Mouse (Mus musculus): Measurements from ENCODE around the gene Akap8l. TPM values are rescaled to one million over a fixed set of nuclear protein-coding genes. Genes with fewer than 3 reads are reported as not detected.

Akap8l gene
- polyA plus RNA-seq, 1 experiment, result 225 TPM

DNA sequence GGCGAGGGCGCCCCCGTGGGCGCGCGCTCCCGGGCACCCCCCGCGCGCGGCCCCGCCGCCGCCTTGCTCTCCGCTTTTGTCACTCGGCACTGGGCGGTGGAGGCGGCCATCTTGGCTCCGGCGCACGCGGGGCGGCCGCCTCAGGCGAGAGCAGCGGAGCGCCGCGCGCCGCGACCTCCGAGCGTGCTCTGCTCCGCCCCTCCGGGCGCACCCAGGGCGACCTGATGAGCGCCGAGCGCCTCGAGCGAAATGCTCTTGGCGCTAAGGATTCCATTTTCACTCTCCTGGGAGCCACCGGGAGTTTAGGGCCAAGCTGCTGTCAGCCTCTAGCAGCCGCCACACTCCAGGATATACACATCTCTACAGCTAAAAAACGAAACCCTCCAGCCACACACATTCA, 13.9 kb upstream of the Akap8l start:
- 5% methylated on average over 46 of the region's 47 CpGs for WGBS
- H3K27ac ChIP-seq (ENCODE audit: control insufficient read depth, insufficient read depth, low read depth, low read length, poor library complexity), result no peak overlapping the region
- peaks cover 2% of the 10 kb centered on the region for H3K4me1 ChIP-seq (ENCODE audit: control insufficient read depth, insufficient read depth, low read length)
- H3K4me3 ChIP-seq (replicated peaks; ENCODE audit: control insufficient read depth, low read depth, low read length), result peak overlapping the region; percentile 64
- TF ChIP-seq POLR2A (IDR thresholded peaks at IDR 0.05; ENCODE audit: borderline replicate concordance, control insufficient read depth, low read depth, low read length) (peak; percentile 36; the same call in 1 of the 2 replicates), CTCF (IDR thresholded peaks at IDR 0.05; ENCODE audit: control insufficient read depth, insufficient read depth, low read length) (no peak)

DNA sequence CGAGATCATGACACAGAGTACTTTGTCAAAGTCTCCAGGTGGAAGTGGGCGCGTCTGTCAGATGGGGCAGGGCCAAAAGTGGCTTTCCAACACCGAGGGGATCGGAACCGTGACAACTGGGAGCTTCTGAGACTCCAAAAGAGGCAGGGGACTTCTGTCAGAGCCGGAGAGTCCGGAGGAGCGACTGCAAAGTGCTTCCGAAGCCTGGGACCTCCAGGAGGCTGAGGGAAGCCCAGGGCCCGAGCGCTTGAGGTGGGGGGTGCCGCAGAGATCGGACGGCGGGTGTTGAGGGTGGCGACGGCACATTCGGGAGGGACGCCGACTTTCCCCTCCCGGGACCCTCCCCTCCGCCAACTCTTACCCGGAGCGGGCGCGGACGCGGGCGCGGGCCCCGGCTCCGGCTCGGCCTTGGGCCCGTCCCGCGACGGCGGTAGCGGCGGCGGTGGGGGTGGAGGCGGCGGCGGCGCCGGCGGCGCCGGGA, 13.5 kb upstream of the Akap8l start:
- peak overlapping the region; percentile 64 for H3K4me3 ChIP-seq (replicated peaks; ENCODE audit: control insufficient read depth, low read depth, low read length)
- no peak for TF ChIP-seq CTCF (IDR thresholded peaks at IDR 0.05; ENCODE audit: control insufficient read depth, insufficient read depth, low read length)
- TF ChIP-seq POLR2A (IDR thresholded peaks at IDR 0.05; ENCODE audit: borderline replicate concordance, control insufficient read depth, low read depth, low read length), result no peak
- H3K4me1 ChIP-seq (ENCODE audit: control insufficient read depth, insufficient read depth, low read length), result peaks cover 2% of the 10 kb centered on the region
- H3K27ac ChIP-seq (ENCODE audit: control insufficient read depth, insufficient read depth, low read depth, low read length, poor library complexity), result peak overlapping the region; percentile 9
- WGBS, result 3% methylated on average over 46 of the region's 50 CpGs

DNA sequence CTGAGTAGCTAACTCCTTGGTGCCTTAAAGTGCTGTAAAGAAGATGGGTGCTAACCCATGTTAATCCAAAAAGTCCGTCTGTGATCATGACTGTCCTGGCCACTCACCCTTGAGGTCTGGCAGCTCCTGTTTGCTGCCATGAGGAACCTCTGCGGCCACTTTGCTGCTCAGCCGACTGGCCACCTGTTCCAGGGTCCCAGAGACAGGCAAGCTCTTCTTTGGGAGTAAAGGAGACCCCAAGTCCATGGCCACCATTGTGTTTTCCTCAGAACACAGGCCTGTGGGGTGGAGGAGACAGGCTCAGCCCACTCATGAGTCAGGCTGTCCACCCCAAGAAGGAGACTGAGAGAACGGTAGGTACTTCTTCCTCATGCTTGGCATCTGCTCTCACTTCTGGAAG, 12.3 kb upstream of the Akap8l start:
- Histone ChIP-seq H3K4me1 (ENCODE audit: control insufficient read depth, insufficient read depth, low read length) (peaks cover 2% of the 10 kb centered on the region), H3K27ac (ENCODE audit: control insufficient read depth, insufficient read depth, low read depth, low read length, poor library complexity) (no peak overlapping the region; the same call in 1 of the 2 replicates), H3K4me3 (replicated peaks; ENCODE audit: control insufficient read depth, low read depth, low read length) (no peak overlapping the region)
- WGBS, result 67% methylated on average over 4 of the region's 4 CpGs
- no peak for TF ChIP-seq CTCF (IDR thresholded peaks at IDR 0.05; ENCODE audit: control insufficient read depth, insufficient read depth, low read length)
- no peak for TF ChIP-seq POLR2A (IDR thresholded peaks at IDR 0.05; ENCODE audit: borderline replicate concordance, control insufficient read depth, low read depth, low read length)

DNA sequence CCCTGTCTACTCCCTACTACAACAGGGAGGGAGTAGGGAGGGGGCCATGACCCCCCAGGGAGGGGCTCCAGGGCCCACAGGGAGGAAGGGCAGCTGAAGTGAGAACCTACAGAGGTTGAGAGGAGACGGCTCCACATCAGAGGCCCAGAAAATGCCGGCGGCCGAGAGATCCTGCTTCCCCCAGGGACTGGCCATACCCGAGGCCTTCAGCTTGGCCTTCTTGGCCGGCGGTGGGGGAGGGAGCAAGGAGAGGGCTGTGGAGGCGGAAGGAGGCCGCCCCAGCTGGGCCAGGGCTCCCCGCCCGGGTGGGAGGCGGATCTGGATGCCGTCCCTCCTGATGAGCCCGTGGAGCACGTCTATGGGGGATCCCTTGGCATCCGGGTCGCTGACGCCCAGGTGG, 9.5 kb upstream of the Akap8l start:
- TF ChIP-seq POLR2A (IDR thresholded peaks at IDR 0.05; ENCODE audit: borderline replicate concordance, control insufficient read depth, low read depth, low read length), result no peak
- TF ChIP-seq CTCF (IDR thresholded peaks at IDR 0.05; ENCODE audit: control insufficient read depth, insufficient read depth, low read length), result no peak
- WGBS, result 92% methylated on average over 18 of the region's 18 CpGs
- peaks cover 2% of the 10 kb centered on the region for H3K4me1 ChIP-seq (ENCODE audit: control insufficient read depth, insufficient read depth, low read length)
- no peak overlapping the region for H3K27ac ChIP-seq (ENCODE audit: control insufficient read depth, insufficient read depth, low read depth, low read length, poor library complexity)
- H3K4me3 ChIP-seq (replicated peaks; ENCODE audit: control insufficient read depth, low read depth, low read length), result no peak overlapping the region

DNA sequence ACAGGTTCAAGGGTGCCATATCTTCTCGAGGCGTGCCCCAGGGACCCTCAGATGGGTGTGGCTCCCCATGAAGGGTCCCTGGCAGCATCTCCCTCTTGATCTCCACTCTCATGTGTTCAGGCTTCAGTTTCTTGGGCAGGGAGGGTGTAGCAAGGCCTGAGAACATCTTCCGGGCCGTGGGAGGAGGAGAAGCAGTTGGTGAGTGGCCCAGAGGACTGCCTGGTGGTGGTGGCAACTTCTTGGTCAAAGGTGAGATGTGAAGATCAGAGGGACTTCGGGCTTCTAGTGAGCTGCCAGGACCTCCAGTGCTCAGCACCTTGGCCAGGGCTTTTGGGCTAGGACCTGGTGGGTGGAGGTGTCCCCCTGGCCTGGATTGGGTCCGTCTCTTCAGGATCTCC, 8.5 kb upstream of the Akap8l start:
- 89% methylated on average over 6 of the region's 6 CpGs for WGBS

DNA sequence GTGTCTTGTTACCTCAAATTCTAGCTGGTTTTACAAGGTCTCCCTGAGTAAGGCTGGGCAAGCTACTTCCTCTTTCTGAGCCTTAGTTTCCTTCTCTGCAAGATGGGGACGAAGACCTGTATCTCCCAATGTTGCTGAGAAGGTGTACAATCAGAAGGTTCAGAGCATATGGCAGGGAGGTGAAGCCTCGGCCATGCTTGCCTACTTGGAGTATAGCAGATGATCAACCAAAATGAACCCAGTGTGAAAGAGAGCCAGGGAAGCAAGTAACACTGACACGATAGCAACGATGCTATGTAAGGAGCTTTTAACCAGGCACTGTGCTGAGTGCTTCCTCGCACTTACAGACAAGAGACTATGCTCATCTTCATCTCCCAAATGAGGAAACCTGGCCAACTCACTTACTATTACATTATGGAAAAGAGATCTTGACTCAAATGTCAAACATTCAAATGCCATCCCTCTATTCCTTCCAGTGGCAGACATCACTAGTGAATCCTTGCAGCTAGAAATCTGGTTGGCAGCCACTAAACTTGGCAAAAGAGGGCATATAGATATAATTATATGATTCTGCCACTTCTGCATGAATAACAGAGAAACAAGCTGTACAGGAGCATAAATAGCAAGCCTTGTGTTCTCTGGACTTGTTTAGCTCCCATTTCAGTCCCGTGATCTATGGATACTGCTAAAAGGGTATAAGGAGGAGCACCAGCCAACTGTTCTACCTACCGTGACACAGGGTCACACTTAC, 8.0 kb upstream of the Akap8l start:
- 83% methylated on average over 7 of the region's 7 CpGs for WGBS
- no peak for TF ChIP-seq POLR2A (IDR thresholded peaks at IDR 0.05; ENCODE audit: borderline replicate concordance, control insufficient read depth, low read depth, low read length)
- no peak for TF ChIP-seq CTCF (IDR thresholded peaks at IDR 0.05; ENCODE audit: control insufficient read depth, insufficient read depth, low read length)
- Histone ChIP-seq H3K27ac (ENCODE audit: control insufficient read depth, insufficient read depth, low read depth, low read length, poor library complexity) (no peak overlapping the region), H3K4me1 (ENCODE audit: control insufficient read depth, insufficient read depth, low read length) (no peaks in the 10 kb centered on the region; the same call in 1 of the 2 replicates), H3K4me3 (replicated peaks; ENCODE audit: control insufficient read depth, low read depth, low read length) (no peak overlapping the region)

More for the DNA sequence above, 8.5 kb upstream of the Akap8l start:
- peaks cover 2% of the 10 kb centered on the region for H3K4me1 ChIP-seq (ENCODE audit: control insufficient read depth, insufficient read depth, low read length)
- no peak overlapping the region for H3K27ac ChIP-seq (ENCODE audit: control insufficient read depth, insufficient read depth, low read depth, low read length, poor library complexity)
- TF ChIP-seq CTCF (IDR thresholded peaks at IDR 0.05; ENCODE audit: control insufficient read depth, insufficient read depth, low read length), result no peak
- no peak for TF ChIP-seq POLR2A (IDR thresholded peaks at IDR 0.05; ENCODE audit: borderline replicate concordance, control insufficient read depth, low read depth, low read length)
- no peak overlapping the region for H3K4me3 ChIP-seq (replicated peaks; ENCODE audit: control insufficient read depth, low read depth, low read length)

DNA sequence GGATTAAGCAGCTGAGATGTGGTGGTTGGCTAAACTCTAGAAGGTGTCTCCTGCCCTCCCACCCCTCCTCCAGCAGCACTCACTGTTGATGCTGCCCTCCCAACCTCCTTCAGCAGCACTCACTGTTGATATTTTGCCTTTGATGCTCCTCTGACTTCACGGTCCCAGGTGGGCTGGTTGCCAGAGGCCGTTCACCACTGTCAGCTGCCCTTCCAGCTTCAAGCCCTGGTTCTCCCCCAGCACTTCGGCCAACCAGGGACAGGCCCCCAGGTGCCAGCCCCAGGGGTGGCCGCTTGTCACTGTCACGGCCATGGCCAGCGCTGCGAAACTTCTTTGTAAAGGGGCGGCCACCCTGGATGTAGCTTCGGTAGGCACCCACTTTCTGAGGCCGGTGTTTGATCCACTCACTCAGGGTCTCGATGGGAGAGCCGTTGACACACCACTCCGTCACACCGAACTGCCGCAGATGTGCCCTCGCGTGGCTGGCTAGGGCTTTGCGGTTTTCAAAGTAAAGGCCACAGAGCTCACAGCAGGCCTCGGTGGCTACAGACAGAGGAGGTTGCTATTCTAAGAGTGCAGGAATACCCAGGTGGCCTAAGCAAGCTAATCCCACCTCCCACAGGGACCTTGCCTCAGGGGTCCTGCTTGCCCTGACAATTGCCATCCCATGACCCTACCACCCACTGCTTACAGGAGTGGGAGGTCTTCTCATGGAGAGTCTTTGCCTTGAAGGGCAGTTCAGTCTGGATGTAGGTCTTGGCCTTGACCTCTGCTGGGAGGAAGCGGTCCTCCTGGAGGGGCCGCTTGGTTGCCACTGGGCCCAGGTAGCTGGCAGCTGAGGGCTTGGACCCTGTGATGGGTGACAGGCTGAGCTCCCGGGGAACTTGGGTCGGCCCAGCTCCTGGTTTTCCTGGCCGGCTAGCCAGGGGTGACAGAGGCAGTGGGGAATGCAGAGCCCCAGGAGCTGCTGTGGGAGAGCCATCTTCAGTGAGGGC, 6.7 kb upstream of the Akap8l start:
- WGBS, result 95% methylated on average over 24 of the region's 24 CpGs
- Histone ChIP-seq H3K27ac (ENCODE audit: control insufficient read depth, insufficient read depth, low read depth, low read length, poor library complexity) (no peak overlapping the region), H3K4me3 (replicated peaks; ENCODE audit: control insufficient read depth, low read depth, low read length) (no peak overlapping the region), H3K4me1 (ENCODE audit: control insufficient read depth, insufficient read depth, low read length) (no peaks in the 10 kb centered on the region)
- TF ChIP-seq POLR2A (IDR thresholded peaks at IDR 0.05; ENCODE audit: borderline replicate concordance, control insufficient read depth, low read depth, low read length) (no peak), CTCF (IDR thresholded peaks at IDR 0.05; ENCODE audit: control insufficient read depth, insufficient read depth, low read length) (no peak)

DNA sequence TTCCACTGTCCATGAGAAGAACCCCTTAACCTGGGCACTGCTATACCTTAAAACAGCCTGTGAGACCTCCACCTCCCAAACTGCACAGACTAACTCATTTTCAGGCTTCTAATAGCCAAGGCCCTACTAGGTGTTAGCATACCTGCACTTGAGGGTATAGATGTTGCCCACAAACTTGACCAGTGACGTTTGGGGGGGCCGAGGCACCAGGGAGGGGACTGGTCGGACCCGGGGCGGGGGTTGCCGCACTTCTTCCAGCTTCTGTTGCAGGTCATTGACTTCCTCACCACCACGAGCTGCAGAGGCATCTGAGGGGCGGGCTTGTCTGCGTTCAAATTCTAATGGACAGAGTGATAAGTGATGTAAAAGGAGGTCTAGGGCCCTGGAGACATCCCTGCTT, 5.9 kb upstream of the Akap8l start:
- H3K27ac ChIP-seq (ENCODE audit: control insufficient read depth, insufficient read depth, low read depth, low read length, poor library complexity), result no peak overlapping the region
- 85% methylated on average over 9 of the region's 9 CpGs for WGBS
- H3K4me3 ChIP-seq (replicated peaks; ENCODE audit: control insufficient read depth, low read depth, low read length), result no peak overlapping the region
- no peaks in the 10 kb centered on the region for H3K4me1 ChIP-seq (ENCODE audit: control insufficient read depth, insufficient read depth, low read length)
- no peak for TF ChIP-seq CTCF (IDR thresholded peaks at IDR 0.05; ENCODE audit: control insufficient read depth, insufficient read depth, low read length)
- no peak for TF ChIP-seq POLR2A (IDR thresholded peaks at IDR 0.05; ENCODE audit: borderline replicate concordance, control insufficient read depth, low read depth, low read length)

Data from bone marrow, adult 2 months (tissue).